Mouse (Mus musculus): Measurements from ENCODE around the gene AI467606. TPM values are rescaled to one million over a fixed set of nuclear protein-coding genes. Genes with fewer than 3 reads are reported as not detected.

The AI467606 gene
- total and polyA plus RNA-seq, 3 experiments, result 51.1 to 101 (median 79.4) TPM

DNA sequence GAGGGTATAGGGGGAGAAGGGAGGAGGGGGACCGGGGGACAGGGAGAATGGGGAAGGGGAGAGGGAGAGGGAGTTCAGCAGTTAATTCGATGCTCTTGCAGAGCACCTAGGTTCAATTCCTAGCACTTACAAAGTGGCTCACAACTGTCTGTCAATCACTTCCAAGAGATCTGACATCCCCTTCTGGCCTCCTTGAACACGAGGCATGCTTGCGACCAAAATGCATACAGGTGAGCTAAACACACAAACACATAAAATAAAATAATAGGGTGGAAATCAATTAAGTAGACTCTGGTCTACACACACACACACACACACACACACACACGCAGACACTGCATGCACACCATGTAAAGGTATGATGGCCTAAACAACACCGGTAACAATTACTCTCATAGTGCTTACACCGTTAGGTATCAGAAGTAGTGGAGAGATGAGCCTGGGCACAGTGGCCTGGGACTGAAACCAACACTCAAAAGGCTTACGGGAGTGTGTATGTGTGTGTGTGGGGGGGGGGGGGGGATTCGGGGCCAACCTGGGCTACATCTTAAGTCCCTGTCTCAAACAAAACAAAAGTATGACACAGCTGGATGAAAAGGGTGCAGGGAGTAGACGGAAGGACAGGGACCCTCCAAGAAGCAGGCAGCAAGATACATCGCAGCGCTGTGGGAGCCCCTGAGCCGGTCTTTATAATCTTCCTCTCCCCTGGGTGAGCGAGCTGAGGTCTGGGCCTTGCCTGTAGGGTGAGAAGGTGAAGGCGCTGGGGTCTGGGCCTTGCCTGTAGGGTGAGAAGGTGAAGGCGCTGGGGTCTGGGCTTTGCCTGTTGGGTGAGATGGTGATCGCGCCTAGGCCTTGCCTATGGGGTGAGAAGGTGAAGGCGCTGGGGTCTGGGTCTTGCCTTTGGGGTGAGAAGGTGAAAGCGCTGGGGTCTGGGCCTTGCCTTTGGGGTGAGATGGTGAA, 725 bp upstream of the AI467606 start:
- Histone ChIP-seq H3K79me2 (ENCODE audit: control insufficient read depth, insufficient read depth, low read length, poor library complexity) (peaks cover 52% of the 10 kb centered on the region), H3K27me3 (ENCODE audit: control insufficient read depth in 1 of 2, insufficient read depth in 2 of 2, low read length in 2 of 2) (no peaks in the 10 kb centered on the region), H3K4me3 (ENCODE audit: control insufficient read depth in 1 of 2, insufficient read depth in 1 of 2, low read depth in 2 of 2, low read length in 2 of 2) (peak overlapping the region; percentile 32 to 71), H3K9ac (ENCODE audit: control insufficient read depth, low read depth, low read length, poor library complexity, severe bottlenecking) (peak overlapping the region; percentile 85), H3K4me1 (ENCODE audit: control insufficient read depth in 1 of 2, insufficient read depth in 2 of 2, low read length in 2 of 2) (peaks cover 0 to 23% of the 10 kb centered on the region in 2 experiments; a peak in 2 of 4 replicates), H3K9me3 (replicated peaks; ENCODE audit: insufficient read depth, low read length) (no peaks in the 10 kb centered on the region), H3K27ac (ENCODE audit: control insufficient read depth, low read depth, low read length) (peak overlapping the region; percentile 100), H3K36me3 (ENCODE audit: control insufficient read depth in 1 of 2, insufficient read depth in 2 of 2, low read length in 2 of 2) (peaks cover 0 to 26% of the 10 kb centered on the region in 2 experiments; a peak in 2 of 4 replicates)
- TF ChIP-seq POLR2A (IDR thresholded peaks at IDR 0.05; ENCODE audit: control insufficient read depth in 1 of 2, insufficient read depth in 1 of 2, low read depth in 1 of 2, low read length in 2 of 2, poor library complexity in 1 of 2) (peak in 1 of 2 experiments; percentile 52; a peak in 2 of 4 replicates), POLR2AphosphoS2 (IDR thresholded peaks at IDR 0.05; ENCODE audit: low read length) (no peak), MXI1 (IDR thresholded peaks at IDR 0.05; ENCODE audit: low read depth, low read length) (no peak), USF1 (IDR thresholded peaks at IDR 0.05; ENCODE audit: low read depth, low read length) (no peak), MYB (IDR thresholded peaks at IDR 0.05; ENCODE audit: low read depth, low read length) (no peak), POLR2AphosphoS5 (IDR thresholded peaks at IDR 0.05; ENCODE audit: borderline replicate concordance, low read depth, low read length) (0 out of 2 replicates have a peak, but pooled peaks have one; percentile 53), RCOR1 (IDR thresholded peaks at IDR 0.05; ENCODE audit: low read depth, low read length) (no peak), USF2 (IDR thresholded peaks at IDR 0.05; ENCODE audit: borderline replicate concordance in 1 of 2, insufficient read depth in 1 of 2, low read depth in 1 of 2, low read length in 2 of 2) (no peak), CTCF (IDR thresholded peaks at IDR 0.05 in 2 of 3, conservative IDR thresholded peaks at IDR 0.05 in 1 of 3; ENCODE audit: control insufficient read depth in 1 of 3, insufficient read depth in 1 of 3, low read depth in 2 of 3, low read length in 3 of 3, poor library complexity in 1 of 3, severe bottlenecking in 1 of 3) (no peak), BHLHE40 (IDR thresholded peaks at IDR 0.05; ENCODE audit: borderline replicate concordance, low read depth, low read length) (no peak), ZMIZ1 (IDR thresholded peaks at IDR 0.05; ENCODE audit: low read depth, low read length) (no peak), GATA1 (IDR thresholded peaks at IDR 0.05; ENCODE audit: low read depth, low read length) (no peak), TCF12 (IDR thresholded peaks at IDR 0.05; ENCODE audit: low read depth, low read length) (no peak)
- DNase-seq (ENCODE audit: low read depth, low spot score), result peak; percentile 65

- Histone ChIP-seq H3K79me2 (ENCODE audit: control insufficient read depth, insufficient read depth, low read length, poor library complexity) (peaks cover 34% of the 10 kb centered on the region), H3K9me3 (replicated peaks; ENCODE audit: insufficient read depth, low read length) (no peaks in the 10 kb centered on the region), H3K4me3 (ENCODE audit: control insufficient read depth in 1 of 2, insufficient read depth in 1 of 2, low read depth in 2 of 2, low read length in 2 of 2) (no peak overlapping the region), H3K9ac (ENCODE audit: control insufficient read depth, low read depth, low read length, poor library complexity, severe bottlenecking) (peak overlapping the region; percentile 8; the same call in 1 of the 2 replicates), H3K4me1 (ENCODE audit: control insufficient read depth in 1 of 2, insufficient read depth in 2 of 2, low read length in 2 of 2) (peaks cover 0 to 20% of the 10 kb centered on the region in 2 experiments; a peak in 2 of 4 replicates), H3K27ac (ENCODE audit: control insufficient read depth, low read depth, low read length) (peak overlapping the region; percentile 2; the same call in 1 of the 2 replicates), H3K27me3 (ENCODE audit: control insufficient read depth in 1 of 2, insufficient read depth in 2 of 2, low read length in 2 of 2) (no peaks in the 10 kb centered on the region), H3K36me3 (ENCODE audit: control insufficient read depth in 1 of 2, insufficient read depth in 2 of 2, low read length in 2 of 2) (peaks cover 0 to 22% of the 10 kb centered on the region in 2 experiments; a peak in 2 of 4 replicates)
- DNase-seq (ENCODE audit: low read depth, low spot score), result no peak
- no peak for TF ChIP-seq POLR2AphosphoS2 (IDR thresholded peaks at IDR 0.05; ENCODE audit: low read length)
- TF ChIP-seq USF1 (IDR thresholded peaks at IDR 0.05; ENCODE audit: low read depth, low read length), result no peak
- TF ChIP-seq MEF2A (IDR thresholded peaks at IDR 0.05; ENCODE audit: extremely low read depth, insufficient replicate concordance, low read depth, low read length, poor library complexity, severe bottlenecking), result no peak
- no peak for TF ChIP-seq TAL1 (IDR thresholded peaks at IDR 0.05; ENCODE audit: low read length)
- no peak for TF ChIP-seq USF2 (IDR thresholded peaks at IDR 0.05; ENCODE audit: borderline replicate concordance in 1 of 2, insufficient read depth in 1 of 2, low read depth in 1 of 2, low read length in 2 of 2)
- no peak for TF ChIP-seq SMC3 (IDR thresholded peaks at IDR 0.05; ENCODE audit: low read depth, low read length)
- TF ChIP-seq E2F4 (IDR thresholded peaks at IDR 0.05; ENCODE audit: borderline replicate concordance, low read depth, low read length), result no peak
- no peak for TF ChIP-seq CTCF (IDR thresholded peaks at IDR 0.05 in 2 of 3, conservative IDR thresholded peaks at IDR 0.05 in 1 of 3; ENCODE audit: control insufficient read depth in 1 of 3, insufficient read depth in 1 of 3, low read depth in 2 of 3, low read length in 3 of 3, poor library complexity in 1 of 3, severe bottlenecking in 1 of 3)
- TF ChIP-seq CHD2 (IDR thresholded peaks at IDR 0.05; ENCODE audit: low read length), result no peak
- TF ChIP-seq SIN3A (IDR thresholded peaks at IDR 0.05; ENCODE audit: low read length), result no peak
- no peak for TF ChIP-seq MAZ (IDR thresholded peaks at IDR 0.05; ENCODE audit: low read depth, low read length)
Observed at GRCm38 (mm10) chr7:127093914-127094313, 2.8 kb downstream of the AI467606 start.

Data from MEL (cell line).